In genomic region chr11:105126520-105127029, GRCm38 (mm10) we compare ENCODE assay signal across 7 mouse cellular contexts. TPM values are rescaled to one million over a fixed set of nuclear protein-coding genes. Genes with fewer than 3 reads are reported as not detected.
DNase-seq lines count a peak whose midpoint lies in the region; ATAC-seq and TF ChIP-seq lines count a peak whose summit lies in the region.

No protein-coding gene starts in this region.

- peak overlapping the region; percentile 93 for H3K4me2 ChIP-seq in lung, postnatal 0 days (replicated peaks; ENCODE audit: low read depth, low read length)
- peak overlapping the region; percentile 79 for H3K4me2 ChIP-seq in embryonic facial prominence, embryonic 11.5 days (ENCODE audit: low read depth, low read length)
- peak overlapping the region; percentile 80 for H3K4me2 ChIP-seq in hindbrain, embryonic 15.5 days
- H3K4me2 ChIP-seq in midbrain, embryonic 11.5 days = peak overlapping the region; percentile 69

- peaks cover 11% of the 10 kb centered on the region; the same call in 1 of the 2 replicates for H3K4me1 ChIP-seq in lung, postnatal 0 days (ENCODE audit: insufficient read depth, low read depth, low read length)
- H3K4me1 ChIP-seq in embryonic facial prominence, embryonic 11.5 days (ENCODE audit: control insufficient read depth, insufficient read depth, low read length) = no peaks in the 10 kb centered on the region
- H3K4me1 ChIP-seq in hindbrain, embryonic 15.5 days (replicated peaks) = peaks cover 12% of the 10 kb centered on the region
- peaks cover 9% of the 10 kb centered on the region for H3K4me1 ChIP-seq in midbrain, embryonic 11.5 days (ENCODE audit: control insufficient read depth, insufficient read depth, low read length)

- peaks cover 8% of the 10 kb centered on the region; the same call in 1 of the 2 replicates for H3K36me3 ChIP-seq in lung, postnatal 0 days (ENCODE audit: insufficient read depth, low read length)
- no peaks in the 10 kb centered on the region for H3K36me3 ChIP-seq in embryonic facial prominence, embryonic 11.5 days (replicated peaks; ENCODE audit: control insufficient read depth, insufficient read depth, low read depth, low read length)
- H3K36me3 ChIP-seq in hindbrain, embryonic 15.5 days = peaks cover 6% of the 10 kb centered on the region
- no peaks in the 10 kb centered on the region for H3K36me3 ChIP-seq in midbrain, embryonic 11.5 days (ENCODE audit: control insufficient read depth, insufficient read depth, low read length)

- no peak for TF ChIP-seq EP300 in lung, postnatal 0 days (IDR thresholded peaks at IDR 0.05)

- WGBS in lung, postnatal 0 days = under 1% methylated on average over 43 of the region's 49 CpGs
- WGBS in embryonic facial prominence, embryonic 11.5 days = under 1% methylated on average over 45 of the region's 49 CpGs
- WGBS in hindbrain, embryonic 15.5 days = under 1% methylated on average over 37 of the region's 49 CpGs
- WGBS in midbrain, embryonic 11.5 days = under 1% methylated on average over 49 of the region's 49 CpGs

- DNase-seq in lung, postnatal 0 days (ENCODE audit: low spot score) = no peak
- no peak for DNase-seq in lung, postnatal 4 days
- DNase-seq in embryonic facial prominence, embryonic 11.5 days (ENCODE audit: low spot score) = no peak
- no peak for DNase-seq in midbrain, embryonic 11.5 days (ENCODE audit: low spot score, missing footprints)
- no peak for DNase-seq in layer of hippocampus, postnatal 14 days (ENCODE audit: low spot score in 2 of 2)

- TF ChIP-seq CTCF in lung, postnatal 0 days (IDR thresholded peaks at IDR 0.05) = no peak

- ATAC-seq in lung, postnatal 0 days = peak; percentile 14
- ATAC-seq in embryonic facial prominence, embryonic 11.5 days (replicated peaks; ENCODE audit: insufficient number of reproducible peaks, low FRiP score, low TSS enrichment, low read depth) = peak; percentile 24; the same call in 1 of the 2 replicates
- peak; percentile 31 for ATAC-seq in hindbrain, embryonic 15.5 days (ENCODE audit: low FRiP score, low read depth)
- ATAC-seq in midbrain, embryonic 11.5 days (ENCODE audit: low FRiP score) = no peak
- ATAC-seq in CD4-positive, CD25-positive, alpha-beta regulatory T cell, adult 4 months = no peak

- no peaks in the 10 kb centered on the region for H3K9me3 ChIP-seq in lung, postnatal 0 days (ENCODE audit: low read length)
- H3K9me3 ChIP-seq in embryonic facial prominence, embryonic 11.5 days (replicated peaks; ENCODE audit: control insufficient read depth, low read length) = no peaks in the 10 kb centered on the region
- H3K9me3 ChIP-seq in hindbrain, embryonic 15.5 days = no peaks in the 10 kb centered on the region
- H3K9me3 ChIP-seq in midbrain, embryonic 11.5 days (ENCODE audit: control insufficient read depth, low read length) = no peaks in the 10 kb centered on the region

- H3K27ac ChIP-seq in lung, postnatal 0 days (ENCODE audit: low read length) = no peak overlapping the region
- H3K27ac ChIP-seq in embryonic facial prominence, embryonic 11.5 days (replicated peaks; ENCODE audit: low read depth, low read length) = no peak overlapping the region
- H3K27ac ChIP-seq in hindbrain, embryonic 15.5 days (replicated peaks) = 0 out of 2 replicates have a peak overlapping the region, but pooled peaks have one; percentile 34
- H3K27ac ChIP-seq in midbrain, embryonic 11.5 days (ENCODE audit: low read depth, low read length) = no peak overlapping the region

- peak overlapping the region; percentile 58 for H3K9ac ChIP-seq in lung, postnatal 0 days (replicated peaks; ENCODE audit: low read depth)
- peak overlapping the region; percentile 65 for H3K9ac ChIP-seq in embryonic facial prominence, embryonic 11.5 days (replicated peaks; ENCODE audit: low read length)
- H3K9ac ChIP-seq in hindbrain, embryonic 15.5 days = peak overlapping the region; percentile 72
- H3K9ac ChIP-seq in midbrain, embryonic 11.5 days (ENCODE audit: low read length) = peak overlapping the region; percentile 61

- no peaks in the 10 kb centered on the region for H3K27me3 ChIP-seq in lung, postnatal 0 days (replicated peaks; ENCODE audit: insufficient read depth, low read length)
- H3K27me3 ChIP-seq in embryonic facial prominence, embryonic 11.5 days (ENCODE audit: control insufficient read depth, insufficient read depth, low read length) = no peaks in the 10 kb centered on the region
- H3K27me3 ChIP-seq in hindbrain, embryonic 15.5 days = no peaks in the 10 kb centered on the region
- no peaks in the 10 kb centered on the region for H3K27me3 ChIP-seq in midbrain, embryonic 11.5 days (ENCODE audit: control insufficient read depth, insufficient read depth, low read length)

- H3K4me3 ChIP-seq in lung, postnatal 0 days (ENCODE audit: low read depth, low read length) = peak overlapping the region; percentile 70
- H3K4me3 ChIP-seq in embryonic facial prominence, embryonic 11.5 days (ENCODE audit: low read depth, low read length) = peak overlapping the region; percentile 85
- H3K4me3 ChIP-seq in hindbrain, embryonic 15.5 days = peak overlapping the region; percentile 99
- H3K4me3 ChIP-seq in midbrain, embryonic 11.5 days (ENCODE audit: low read depth, low read length) = peak overlapping the region; percentile 89

RNA-seq across cellular contexts. Expression of gene Mettl2, which starts 0.3 kb away (rescaled TPM):
- 14.9 and 16.2 TPM in 2 replicates for polyA plus RNA-seq in lung, postnatal 0 days (2015; fragmentation: Nextera tagmentation; extraction: Ambion mirVana)
- 48.2 and 50.7 TPM in 2 replicates for polyA plus RNA-seq in embryonic facial prominence, embryonic 11.5 days (2014; fragmentation: Nextera tagmentation; extraction: Ambion mirVana)
- 29.3 and 29.5 TPM in 2 replicates for polyA plus RNA-seq in hindbrain, embryonic 15.5 days (2015; fragmentation: Nextera tagmentation; extraction: Ambion mirVana)
- 41.4 and 46.9 TPM in 2 replicates for polyA plus RNA-seq in midbrain, embryonic 11.5 days (2014; fragmentation: Nextera tagmentation; extraction: Ambion mirVana)
- 10 to 100 TPM; 17.6 to 20.1 TPM for polyA plus RNA-seq in CD4-positive, CD25-positive, alpha-beta regulatory T cell, adult 4 months (2017; shearing (Covaris generic))
- 10 to 100 TPM; 17.5 to 18.5 TPM for total RNA-seq in layer of hippocampus, postnatal 14 days (2021)

RNA-seq across cellular contexts. Expression of gene Gm10842, which starts 20.1 kb away (rescaled TPM):
- polyA plus RNA-seq in lung, postnatal 0 days (2015; fragmentation: Nextera tagmentation; extraction: Ambion mirVana) = not detected in 2 replicates
- not detected in 2 replicates for polyA plus RNA-seq in embryonic facial prominence, embryonic 11.5 days (2014; fragmentation: Nextera tagmentation; extraction: Ambion mirVana)
- polyA plus RNA-seq in hindbrain, embryonic 15.5 days (2015; fragmentation: Nextera tagmentation; extraction: Ambion mirVana) = not detected in 2 replicates
- polyA plus RNA-seq in midbrain, embryonic 11.5 days (2014; fragmentation: Nextera tagmentation; extraction: Ambion mirVana) = not detected in 2 replicates
- not detected for polyA plus RNA-seq in CD4-positive, CD25-positive, alpha-beta regulatory T cell, adult 4 months (2017; shearing (Covaris generic))
- not detected for total RNA-seq in layer of hippocampus, postnatal 14 days (2021)

RNA-seq across cellular contexts. Expression of gene Tlk2, which starts 52.0 kb away (rescaled TPM):
- 14.4 and 14.8 TPM in 2 replicates for polyA plus RNA-seq in lung, postnatal 0 days (2015; fragmentation: Nextera tagmentation; extraction: Ambion mirVana)
- 30.4 and 30.7 TPM in 2 replicates for polyA plus RNA-seq in embryonic facial prominence, embryonic 11.5 days (2014; fragmentation: Nextera tagmentation; extraction: Ambion mirVana)
- polyA plus RNA-seq in hindbrain, embryonic 15.5 days (2015; fragmentation: Nextera tagmentation; extraction: Ambion mirVana) = 18.9 and 19.5 TPM in 2 replicates
- 29.4 and 33.1 TPM in 2 replicates for polyA plus RNA-seq in midbrain, embryonic 11.5 days (2014; fragmentation: Nextera tagmentation; extraction: Ambion mirVana)
- polyA plus RNA-seq in CD4-positive, CD25-positive, alpha-beta regulatory T cell, adult 4 months (2017; shearing (Covaris generic)) = 10 to 100 TPM; 12.6 to 24.4 TPM
- total RNA-seq in layer of hippocampus, postnatal 14 days (2021) = 10 to 100 TPM; 43.0 to 52.2 TPM

Comparison
In these comparisons a context has a peak if more than half of its experiments do, and no peak if none do; other contexts are left out.
1. ATAC-seq: peak in lung, postnatal 0 days (single experiment), embryonic facial prominence, embryonic 11.5 days (single experiment) and hindbrain, embryonic 15.5 days (single experiment); none in midbrain, embryonic 11.5 days (single experiment) and CD4-positive, CD25-positive, alpha-beta regulatory T cell, adult 4 months (single experiment).
2. Peak in every context shown above with its lines, with median percentiles within 50 percentile points of each other: H3K4me2 ChIP-seq, H3K4me3 ChIP-seq and H3K9ac ChIP-seq.